Mouse (Mus musculus) MEL (cell line): ENCODE measurements at regions not wholly inside any gene's neighbourhood (a gene's known extent, or its start where the extent isn't known, plus 50 kb on each side); places are given as distances from the start of the nearest gene placed in this dataset.

Experiments used
- DNase-seq: peaks from one replicate; pipeline ENCODE4 v3.0.0; 2011; ENCODE audit warnings: low read depth, low spot score
- H3K27ac ChIP-seq: 2 replicates; pipeline ENCODE4 v1.5.1; 2012; ENCODE audit warnings: low read depth, mild to moderate bottlenecking, control low read depth, low read length, moderate library complexity; ENCODE audit not compliant: control insufficient read depth
- H3K27me3 ChIP-seq, 2 experiments: fragments of 150-350 bp in 1 of 2; sonication (generic) in 1 of 2; 2 replicates each; pipeline ENCODE4 v1.6.1; 2012; ENCODE audit warnings: low read length in 2 of 2, mild to moderate bottlenecking in 2 of 2, improper control_type of control experiment in 1 of 2, moderate library complexity in 1 of 2; ENCODE audit not compliant: insufficient read depth in 2 of 2, control insufficient read depth in 1 of 2
- H3K36me3 ChIP-seq, 2 experiments: 2 replicates each; pipeline ENCODE4 v1.6.1; 2012 to 2014; ENCODE audit warnings: low read length in 2 of 2, improper control_type of control experiment in 1 of 2, inconsistent platforms in 1 of 2, mild to moderate bottlenecking in 1 of 2; ENCODE audit not compliant: insufficient read depth in 2 of 2, control insufficient read depth in 1 of 2
- H3K4me1 ChIP-seq, 2 experiments: fragments of 150-350 bp in 1 of 2; sonication (generic) in 1 of 2; 2 replicates each; pipeline ENCODE4 v1.6.1; 2012; ENCODE audit warnings: low read length in 2 of 2, improper control_type of control experiment in 1 of 2, mild to moderate bottlenecking in 1 of 2; ENCODE audit not compliant: insufficient read depth in 2 of 2, control insufficient read depth in 1 of 2
- H3K4me3 ChIP-seq, 2 experiments: fragments of 150-350 bp in 1 of 2; sonication (generic) in 1 of 2; 2 replicates each; pipeline ENCODE4 v1.5.1; 2012; ENCODE audit warnings: low read depth in 2 of 2, low read length in 2 of 2, mild to moderate bottlenecking in 2 of 2, moderate library complexity in 2 of 2, control low read depth in 1 of 2, improper control_type of control experiment in 1 of 2; ENCODE audit not compliant: control insufficient read depth in 1 of 2, insufficient read depth in 1 of 2
- H3K79me2 ChIP-seq: 2 replicates; pipeline ENCODE4 v1.6.1; 2012; ENCODE audit warnings: mild to moderate bottlenecking, low read length, moderate library complexity; ENCODE audit not compliant: control insufficient read depth, poor library complexity, insufficient read depth
- H3K9ac ChIP-seq: 2 replicates; pipeline ENCODE4 v1.6.1; 2012; ENCODE audit warnings: low read depth, mild to moderate bottlenecking, control low read depth, low read length, moderate library complexity; ENCODE audit not compliant: control insufficient read depth, poor library complexity, severe bottlenecking
- H3K9me3 ChIP-seq: fragments of 150-350 bp; sonication (generic); replicated peaks from 2 replicates; pipeline ENCODE4 v1.6.1; 2012; ENCODE audit warnings: mild to moderate bottlenecking, low read length, improper control_type of control experiment, moderate library complexity; ENCODE audit not compliant: insufficient read depth
- CHD1 ChIP-seq: IDR thresholded peaks from 2 replicates; pipeline ENCODE4 v1.6.1; 2012; ENCODE audit warnings: low read depth, mild to moderate bottlenecking, inconsistent platforms, low read length, improper control_type of control experiment
- CHD2 ChIP-seq: IDR thresholded peaks from 2 replicates; pipeline ENCODE4 v1.6.1; 2011; ENCODE audit warnings: low read length, improper control_type of control experiment
- ELF1 ChIP-seq: IDR thresholded peaks from 2 replicates; pipeline ENCODE4 v1.6.1; 2014; ENCODE audit warnings: low read depth, mild to moderate bottlenecking, inconsistent platforms, low read length, improper control_type of control experiment, moderate library complexity
- EP300 ChIP-seq, 2 experiments: IDR thresholded peaks; 2 replicates each; pipeline ENCODE4 v1.6.1; 2011; ENCODE audit warnings: improper control_type of control experiment in 2 of 2, low read length in 2 of 2, low read depth in 1 of 2, mild to moderate bottlenecking in 1 of 2
- JUND ChIP-seq: IDR thresholded peaks from 2 replicates; pipeline ENCODE4 v1.6.1; 2011; ENCODE audit warnings: low read depth, mild to moderate bottlenecking, improper control_type of control experiment, low read length
- KAT2A ChIP-seq: conservative IDR thresholded peaks from 2 replicates; pipeline ENCODE4 v1.6.1; 2012; ENCODE audit warnings: low read depth, low read length, improper control_type of control experiment, inconsistent platforms
- MAFK ChIP-seq: IDR thresholded peaks from 2 replicates; pipeline ENCODE4 v1.6.1; 2011; ENCODE audit warnings: low read depth, mild to moderate bottlenecking, low read length, improper control_type of control experiment, borderline replicate concordance
- MAX ChIP-seq: IDR thresholded peaks from 2 replicates; pipeline ENCODE4 v1.6.1; 2011; ENCODE audit warnings: low read length, improper control_type of control experiment
- MAZ ChIP-seq: IDR thresholded peaks from 2 replicates; pipeline ENCODE4 v1.6.1; 2012; ENCODE audit warnings: low read depth, mild to moderate bottlenecking, inconsistent platforms, low read length, improper control_type of control experiment
- MXI1 ChIP-seq: IDR thresholded peaks from 2 replicates; pipeline ENCODE4 v1.6.1; 2011; ENCODE audit warnings: mild to moderate bottlenecking, low read depth, low read length, improper control_type of control experiment
- MYC ChIP-seq: IDR thresholded peaks from 2 replicates; pipeline ENCODE4 v1.6.1; 2011; ENCODE audit warnings: low read depth, mild to moderate bottlenecking, low read length, improper control_type of control experiment, moderate library complexity
- NELFE ChIP-seq: IDR thresholded peaks from 2 replicates; pipeline ENCODE4 v1.6.1; 2011; ENCODE audit warnings: low read depth, low read length, improper control_type of control experiment
- NRF1 ChIP-seq: IDR thresholded peaks from 2 replicates; pipeline ENCODE4 v1.6.1; 2014; ENCODE audit warnings: low read depth, mild to moderate bottlenecking, inconsistent platforms, low read length, improper control_type of control experiment, moderate library complexity; ENCODE audit not compliant: poor library complexity, insufficient read depth, severe bottlenecking
- POLR2A ChIP-seq, 2 experiments: IDR thresholded peaks; 2 replicates each; pipeline ENCODE4 v1.6.1; 2011 to 2012; ENCODE audit warnings: low read length in 2 of 2, mild to moderate bottlenecking in 2 of 2, control low read depth in 1 of 2, improper control_type of control experiment in 1 of 2, low read depth in 1 of 2, moderate library complexity in 1 of 2; ENCODE audit not compliant: control insufficient read depth in 1 of 2, insufficient read depth in 1 of 2, poor library complexity in 1 of 2
- POLR2AphosphoS5 ChIP-seq: IDR thresholded peaks from 2 replicates; pipeline ENCODE4 v1.6.1; 2012; ENCODE audit warnings: low read depth, borderline replicate concordance, mild to moderate bottlenecking, inconsistent platforms, low read length, moderate library complexity, mixed read lengths
- SIN3A ChIP-seq: IDR thresholded peaks from 2 replicates; pipeline ENCODE4 v1.6.1; 2012; ENCODE audit warnings: low read length, improper control_type of control experiment, inconsistent platforms
- TBP ChIP-seq: IDR thresholded peaks from 2 replicates; pipeline ENCODE4 v1.8.0; 2011; ENCODE audit warnings: low read depth, low read length, improper control_type of control experiment
- TCF12 ChIP-seq: IDR thresholded peaks from 2 replicates; pipeline ENCODE4 v1.6.1; 2014; ENCODE audit warnings: low read depth, mild to moderate bottlenecking, inconsistent platforms, low read length, improper control_type of control experiment, moderate library complexity
- UBTF ChIP-seq: IDR thresholded peaks from 2 replicates; pipeline ENCODE4 v1.6.1; 2012; ENCODE audit warnings: low read depth, mild to moderate bottlenecking, inconsistent platforms, low read length, improper control_type of control experiment, moderate library complexity, borderline replicate concordance; ENCODE audit not compliant: insufficient read depth
- USF1 ChIP-seq: IDR thresholded peaks from 2 replicates; pipeline ENCODE4 v1.6.1; 2014; ENCODE audit warnings: low read depth, mild to moderate bottlenecking, inconsistent platforms, low read length, improper control_type of control experiment, moderate library complexity
- USF2 ChIP-seq, 2 experiments: IDR thresholded peaks; 2 replicates each; pipeline ENCODE4 v1.6.1; 2011 to 2012; ENCODE audit warnings: improper control_type of control experiment in 2 of 2, low read length in 2 of 2, borderline replicate concordance in 1 of 2, inconsistent platforms in 1 of 2, low read depth in 1 of 2, mild to moderate bottlenecking in 1 of 2; ENCODE audit not compliant: insufficient read depth in 1 of 2
- ZC3H11A ChIP-seq: IDR thresholded peaks from 2 replicates; pipeline ENCODE4 v1.6.1; 2012; ENCODE audit warnings: low read depth, mild to moderate bottlenecking, inconsistent platforms, low read length, improper control_type of control experiment
- ZKSCAN1 ChIP-seq: IDR thresholded peaks from 2 replicates; pipeline ENCODE4 v1.6.1; 2012; ENCODE audit warnings: low read depth, mild to moderate bottlenecking, inconsistent platforms, low read length, improper control_type of control experiment, moderate library complexity
- ZMIZ1 ChIP-seq: IDR thresholded peaks from 2 replicates; pipeline ENCODE4 v1.6.1; 2012; ENCODE audit warnings: low read depth, mild to moderate bottlenecking, inconsistent platforms, low read length, improper control_type of control experiment, moderate library complexity
- ZNF384 ChIP-seq: IDR thresholded peaks from 2 replicates; pipeline ENCODE4 v1.6.1; 2012; ENCODE audit warnings: low read depth, mild to moderate bottlenecking, inconsistent platforms, low read length, improper control_type of control experiment

GRCm38 (mm10) chr8:28579250-28579651 is 1131.8 kb downstream of the Poteg start:
- no peaks in the 10 kb centered on the region for H3K27me3 ChIP-seq
- no peaks in the 10 kb centered on the region for H3K9me3 ChIP-seq
- TF ChIP-seq MYC: no peak
- no peak for TF ChIP-seq EP300 (IDR thresholded peaks at IDR 0.05; ENCODE audit: low read depth in 1 of 2, low read length in 2 of 2)
- TF ChIP-seq UBTF: no peak
- TF ChIP-seq MXI1: no peak
- no peak for TF ChIP-seq ZKSCAN1
- TF ChIP-seq MAX: no peak
- no peak for TF ChIP-seq KAT2A
- TF ChIP-seq MAFK: no peak
- no peak for TF ChIP-seq USF1
- no peak for TF ChIP-seq ZC3H11A
- no peak for TF ChIP-seq NRF1
- no peak for TF ChIP-seq MAZ
- TF ChIP-seq SIN3A: no peak
- no peak for TF ChIP-seq ELF1
- no peak for TF ChIP-seq TCF12
- no peak for TF ChIP-seq ZNF384
- TF ChIP-seq JUND: no peak
- no peaks in the 10 kb centered on the region for H3K79me2 ChIP-seq
- no peak overlapping the region for H3K9ac ChIP-seq
- no peaks in the 10 kb centered on the region for H3K36me3 ChIP-seq
- H3K4me1 ChIP-seq: no peaks in the 10 kb centered on the region
- no peak overlapping the region for H3K4me3 ChIP-seq
- DNase-seq: no peak
- H3K27ac ChIP-seq: no peak overlapping the region

GRCm38 (mm10) chr8:28580821-28581220 is 1133.4 kb downstream of the Poteg start:
- Histone ChIP-seq H3K9me3 (no peaks in the 10 kb centered on the region), H3K9ac (no peak overlapping the region), H3K27me3 (no peaks in the 10 kb centered on the region), H3K27ac (no peak overlapping the region)
- TF ChIP-seq CHD2: no peak
- TF ChIP-seq TBP: no peak
- TF ChIP-seq ZMIZ1: no peak
- TF ChIP-seq ELF1: no peak
- no peak for TF ChIP-seq CHD1
- no peak for TF ChIP-seq USF2 (IDR thresholded peaks at IDR 0.05; ENCODE audit: borderline replicate concordance in 1 of 2, insufficient read depth in 1 of 2, low read depth in 1 of 2, low read length in 2 of 2)
- no peak for TF ChIP-seq POLR2A (IDR thresholded peaks at IDR 0.05; ENCODE audit: control insufficient read depth in 1 of 2, insufficient read depth in 1 of 2, low read depth in 1 of 2, low read length in 2 of 2, poor library complexity in 1 of 2)
- no peak for TF ChIP-seq KAT2A
- no peak for TF ChIP-seq MAFK
- no peak for TF ChIP-seq NELFE
- TF ChIP-seq MAZ: no peak
- TF ChIP-seq JUND: no peak
- TF ChIP-seq TCF12: no peak
- TF ChIP-seq POLR2AphosphoS5: no peak
- TF ChIP-seq, all 39 proteins: peak for 0
- H3K4me1 ChIP-seq: no peaks in the 10 kb centered on the region
- no peak overlapping the region for H3K4me3 ChIP-seq
- DNase-seq: no peak
- H3K79me2 ChIP-seq: no peaks in the 10 kb centered on the region
- H3K36me3 ChIP-seq: no peaks in the 10 kb centered on the region
